Mouse (Mus musculus) lung, postnatal 0 days (tissue): ENCODE measurements around the gene Ift22. TPM values are rescaled to one million over a fixed set of nuclear protein-coding genes. Genes with fewer than 3 reads are reported as not detected.
A peak's percentile ranks its signal among the peaks of the same experiment; 100 is the strongest.

Experiments used
- ATAC-seq: fragments of 200-750 bp; cut with Nextera tagmentation; 2 replicates; pipeline ENCODE4 v1.8.0; 2017; ENCODE audit warnings: moderate library complexity
- DNase-seq: peaks from one replicate; pipeline ENCODE4 v3.0.0-alpha.2; 2016; ENCODE audit warnings: low spot score
- H3K27ac ChIP-seq: fragments of 300-500 bp; sonication (generic); 2 replicates; pipeline ENCODE4 v1.5.1; 2014; ENCODE audit warnings: antibody characterized with exemption, mild to moderate bottlenecking, low read length, mixed read lengths
- H3K27me3 ChIP-seq: fragments of 300-500 bp; sonication (generic); replicated peaks from 2 replicates; pipeline ENCODE4 v1.6.1; 2014; ENCODE audit warnings: low read length, mixed read lengths; ENCODE audit not compliant: insufficient read depth
- H3K36me3 ChIP-seq: fragments of 300-500 bp; sonication (generic); 2 replicates; pipeline ENCODE4 v1.6.1; 2014; ENCODE audit warnings: low read length, mixed read lengths; ENCODE audit not compliant: insufficient read depth
- H3K4me1 ChIP-seq: fragments of 300-500 bp; sonication (generic); 2 replicates; pipeline ENCODE4 v1.6.1; 2014; ENCODE audit warnings: antibody characterized with exemption, low read depth, low read length, mixed read lengths; ENCODE audit not compliant: insufficient read depth
- H3K4me2 ChIP-seq: fragments of 300-500 bp; sonication (generic); replicated peaks from 2 replicates; pipeline ENCODE4 v1.6.1; 2014; ENCODE audit warnings: low read depth, mild to moderate bottlenecking, low read length, moderate library complexity, mixed read lengths
- H3K4me3 ChIP-seq: fragments of 300-500 bp; sonication (generic); 2 replicates; pipeline ENCODE4 v1.5.1; 2014; ENCODE audit warnings: low read depth, low read length
- H3K9ac ChIP-seq: fragments of 300-500 bp; sonication (generic); replicated peaks from 2 replicates; pipeline ENCODE4 v1.6.1; 2014; ENCODE audit warnings: low read depth, mild to moderate bottlenecking
- H3K9me3 ChIP-seq: fragments of 300-500 bp; sonication (generic); 2 replicates; pipeline ENCODE4 v1.6.1; 2016; ENCODE audit warnings: low read length, mixed read lengths
- CTCF ChIP-seq: IDR thresholded peaks from 2 replicates; pipeline ENCODE4 v1.5.1; 2016; ENCODE audit warnings: antibody characterized with exemption, mild to moderate bottlenecking
- EP300 ChIP-seq: IDR thresholded peaks from 2 replicates; pipeline ENCODE4 v1.6.1; 2016; ENCODE audit warnings: antibody characterized with exemption, mild to moderate bottlenecking, control low read depth
- WGBS: fragments of 180-500 bp; shearing (Covaris S2); extraction: QIAGEN DNeasy Blood & Tissue Kit; methylation state at CpG from one replicate; pipeline ENCODE4 v1.1.7; 2014; 5-methylcytosine and 5-hydroxymethylcytosine counted together
- polyA plus RNA-seq: library from polyadenylated mRNA; unstranded; fragments of >200 nt; fragmentation: Nextera tagmentation; extraction: Ambion mirVana; gene quantifications from 2 replicates; pipeline ENCODE4 v1.2.1, GENCODE M21; 2015

Gene Ift22
- polyA plus RNA-seq, 1 experiment from 2014 or later, result 41.9 TPM

DNA sequence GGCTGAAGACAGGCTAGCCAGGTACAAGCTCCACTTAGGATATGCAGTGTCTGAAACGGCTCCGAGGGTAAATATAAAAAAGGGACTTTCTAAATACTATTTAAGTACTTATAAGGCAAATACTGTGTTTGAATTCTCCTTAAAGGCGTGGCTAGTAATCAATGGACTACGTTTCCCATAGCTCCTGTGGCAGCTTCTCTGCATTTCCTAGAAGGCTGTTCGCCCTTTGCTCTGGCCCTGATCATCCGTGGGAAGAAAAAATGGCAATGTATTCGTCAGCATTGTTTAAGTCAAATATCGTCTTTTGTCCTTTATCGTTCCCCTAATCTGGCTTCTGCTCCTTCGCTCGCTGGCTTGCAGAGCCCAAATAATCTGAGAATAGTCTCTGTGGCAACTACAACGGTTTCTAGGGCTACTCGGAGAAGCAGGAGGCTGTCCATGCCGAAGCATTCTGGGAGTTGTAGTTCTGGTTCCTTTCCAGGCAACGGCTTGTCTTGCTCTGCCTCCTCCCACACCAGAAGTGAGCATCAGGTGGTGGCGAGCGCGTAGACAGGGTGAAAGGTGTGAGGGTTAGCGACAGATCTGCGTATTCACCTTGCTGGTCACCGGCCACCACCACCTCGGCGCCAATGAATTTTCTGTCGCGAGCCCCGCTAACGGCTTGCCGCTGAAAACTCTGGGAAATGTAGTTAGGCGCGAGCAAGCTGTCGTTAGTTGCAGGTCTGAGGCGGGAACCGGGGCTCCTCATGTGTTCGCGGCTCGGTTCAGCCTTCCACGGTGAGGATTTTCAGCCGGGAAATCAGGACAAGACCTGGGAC lies 10.9 kb downstream of the Ift22 start:
- no peaks in the 10 kb centered on the region for H3K9me3 ChIP-seq
- peak overlapping the region; percentile 41; the same call in 1 of the 2 replicates for H3K9ac ChIP-seq
- WGBS, result 2% methylated on average over 38 of the region's 38 CpGs
- no peaks in the 10 kb centered on the region for H3K36me3 ChIP-seq
- peak overlapping the region; percentile 85 for H3K4me2 ChIP-seq
- TF ChIP-seq CTCF (no peak), EP300 (no peak)
- H3K27me3 ChIP-seq, result no peaks in the 10 kb centered on the region
- ATAC-seq (peak; percentile 90), DNase-seq (peak; percentile 85)
- H3K27ac ChIP-seq, result no peak overlapping the region
- peak overlapping the region; percentile 65 for H3K4me3 ChIP-seq
- H3K4me1 ChIP-seq, result no peaks in the 10 kb centered on the region

DNA sequence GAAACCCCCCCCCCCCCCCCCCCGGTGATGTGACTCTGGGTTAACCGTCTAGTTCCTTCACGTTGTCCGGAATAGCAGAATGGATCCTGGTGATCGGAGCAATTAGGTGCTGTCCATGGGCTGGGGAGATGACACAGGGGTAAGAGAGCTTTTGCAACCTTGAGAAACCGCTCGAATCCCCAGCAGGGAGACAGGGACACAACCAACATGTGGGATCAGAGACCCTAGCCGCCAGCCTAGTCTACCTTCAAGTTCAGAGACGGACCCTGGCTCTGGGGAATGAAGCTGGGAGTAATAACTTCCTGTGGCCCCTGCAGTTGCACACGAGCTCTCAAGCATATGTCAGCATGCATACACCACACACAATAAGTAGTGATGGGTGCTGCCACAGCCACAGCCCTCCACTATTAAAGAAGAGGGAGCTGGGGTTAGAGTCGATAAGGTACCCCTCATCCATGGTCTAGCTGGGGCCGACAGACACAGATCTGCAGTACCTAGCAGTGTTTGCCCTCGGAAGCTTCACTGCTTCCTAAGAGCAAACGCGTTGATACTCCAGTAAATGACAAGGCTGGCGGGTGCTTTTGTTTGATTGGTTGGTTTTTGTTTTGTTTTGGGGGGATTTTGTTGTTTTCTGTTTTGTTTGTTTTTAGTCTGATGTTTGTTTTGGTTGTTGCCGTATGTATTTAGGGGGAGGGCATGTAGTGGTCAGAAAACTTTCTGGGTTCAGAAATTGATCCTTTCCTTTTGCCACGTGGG lies 11.8 kb downstream of the Ift22 start:
- Histone ChIP-seq H3K9ac (peak overlapping the region; percentile 41; the same call in 1 of the 2 replicates), H3K4me1 (no peaks in the 10 kb centered on the region), H3K4me3 (peak overlapping the region; percentile 65), H3K36me3 (no peaks in the 10 kb centered on the region), H3K9me3 (no peaks in the 10 kb centered on the region), H3K27ac (no peak overlapping the region), H3K27me3 (no peaks in the 10 kb centered on the region), H3K4me2 (peak overlapping the region; percentile 85)
- 20% methylated on average over 14 of the region's 18 CpGs for WGBS
- DNase-seq (no peak), ATAC-seq (0 out of 2 replicates have a peak, but pooled peaks have one; percentile 1)
- TF ChIP-seq CTCF (no peak), EP300 (no peak)

DNA sequence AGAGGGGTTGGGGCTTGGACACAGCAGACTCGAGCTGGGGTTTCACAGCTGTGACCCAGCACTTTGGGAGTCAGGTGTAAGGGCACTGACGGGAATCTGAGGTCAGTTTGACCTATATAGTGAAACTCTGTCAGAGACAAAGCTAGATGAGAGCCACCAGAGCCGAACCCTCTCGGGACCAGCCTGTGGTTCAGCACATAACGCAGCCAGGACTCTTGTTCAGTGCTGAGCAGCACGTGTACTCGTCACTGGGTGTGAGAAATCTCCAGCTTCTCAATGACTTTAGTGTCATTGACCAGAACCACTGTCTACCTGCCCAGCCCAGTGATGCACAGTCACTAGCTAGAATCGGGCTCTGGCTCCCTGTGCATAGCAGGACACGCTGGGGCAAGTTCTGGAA lies 14.9 kb downstream of the Ift22 start:
- H3K4me3 ChIP-seq, result no peak overlapping the region
- no peaks in the 10 kb centered on the region for H3K9me3 ChIP-seq
- no peak overlapping the region for H3K4me2 ChIP-seq
- 82% methylated on average over 9 of the region's 9 CpGs for WGBS
- no peak for DNase-seq
- no peaks in the 10 kb centered on the region for H3K27me3 ChIP-seq
- H3K9ac ChIP-seq, result no peak overlapping the region
- no peak overlapping the region for H3K27ac ChIP-seq
- TF ChIP-seq CTCF, result no peak
- no peak for TF ChIP-seq EP300
- H3K4me1 ChIP-seq, result no peaks in the 10 kb centered on the region
- ATAC-seq, result no peak
- no peaks in the 10 kb centered on the region for H3K36me3 ChIP-seq

GRCm38 (mm10) chr5:136923751-136924478 lies 16.0 kb downstream of the Ift22 start:
- Histone ChIP-seq H3K9me3 (no peaks in the 10 kb centered on the region), H3K27ac (no peak overlapping the region), H3K27me3 (no peaks in the 10 kb centered on the region), H3K36me3 (no peaks in the 10 kb centered on the region), H3K9ac (no peak overlapping the region), H3K4me1 (no peaks in the 10 kb centered on the region), H3K4me3 (no peak overlapping the region), H3K4me2 (no peak overlapping the region)
- TF ChIP-seq EP300 (no peak), CTCF (no peak)
- ATAC-seq (peak; percentile 59), DNase-seq (peak; percentile 16)
- 38% methylated on average over 7 of the region's 7 CpGs for WGBS

GRCm38 (mm10) chr5:136929073-136929472 lies 21.1 kb downstream of the Ift22 start:
- H3K27ac ChIP-seq, result no peak overlapping the region
- H3K9me3 ChIP-seq, result no peaks in the 10 kb centered on the region
- DNase-seq (peak; percentile 91), ATAC-seq (peak; percentile 93)
- WGBS, result 17% methylated on average over 4 of the region's 4 CpGs
- H3K4me1 ChIP-seq, result no peaks in the 10 kb centered on the region
- peak overlapping the region; percentile 35 for H3K4me2 ChIP-seq
- no peaks in the 10 kb centered on the region for H3K36me3 ChIP-seq
- no peak for TF ChIP-seq EP300
- peak; percentile 97 for TF ChIP-seq CTCF
- no peaks in the 10 kb centered on the region for H3K27me3 ChIP-seq
- no peak overlapping the region for H3K4me3 ChIP-seq
- no peak overlapping the region for H3K9ac ChIP-seq

DNA sequence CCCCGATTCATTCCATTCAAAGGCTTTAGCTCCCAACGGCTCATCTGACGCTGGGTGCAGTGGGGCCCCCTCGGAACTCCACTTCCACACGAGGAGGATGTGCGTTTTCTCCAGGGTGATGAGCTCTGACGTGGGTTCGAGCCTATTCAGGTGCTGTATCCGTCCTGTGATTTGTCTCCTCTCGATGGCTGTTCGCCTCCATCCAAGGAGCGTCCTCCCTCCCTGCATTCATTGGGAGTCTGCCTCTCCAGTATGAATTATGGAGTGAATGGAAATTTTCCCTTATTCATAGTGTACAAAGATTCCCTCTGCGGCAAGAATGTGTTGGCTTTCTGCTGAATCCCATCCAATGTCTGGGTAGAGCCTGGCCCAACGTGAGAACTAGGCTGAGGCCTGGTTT lies 23.9 kb downstream of the Ift22 start:
- Histone ChIP-seq H3K4me3 (no peak overlapping the region), H3K27ac (no peak overlapping the region), H3K4me1 (no peaks in the 10 kb centered on the region), H3K4me2 (no peak overlapping the region), H3K9ac (no peak overlapping the region), H3K9me3 (no peaks in the 10 kb centered on the region), H3K36me3 (no peaks in the 10 kb centered on the region), H3K27me3 (no peaks in the 10 kb centered on the region)
- 86% methylated on average over 14 of the region's 14 CpGs for WGBS
- TF ChIP-seq CTCF (no peak), EP300 (no peak)
- no peak for DNase-seq
- ATAC-seq, result no peak
